Mouse (Mus musculus): ENCODE measurements around the gene Ctc1. TPM values are rescaled to one million over a fixed set of nuclear protein-coding genes. Genes with fewer than 3 reads are reported as not detected.
A peak's percentile ranks its signal among the peaks of the same experiment; 100 is the strongest.
"Not testable (repeated sequence)": the region's sequence is repeated elsewhere in the genome, so short reads cannot be mapped to it uniquely, and the experiment has no call there.

Gene Ctc1
- polyA plus RNA-seq, 1 experiment from 2014 or later, result 41.3 TPM

DNA sequence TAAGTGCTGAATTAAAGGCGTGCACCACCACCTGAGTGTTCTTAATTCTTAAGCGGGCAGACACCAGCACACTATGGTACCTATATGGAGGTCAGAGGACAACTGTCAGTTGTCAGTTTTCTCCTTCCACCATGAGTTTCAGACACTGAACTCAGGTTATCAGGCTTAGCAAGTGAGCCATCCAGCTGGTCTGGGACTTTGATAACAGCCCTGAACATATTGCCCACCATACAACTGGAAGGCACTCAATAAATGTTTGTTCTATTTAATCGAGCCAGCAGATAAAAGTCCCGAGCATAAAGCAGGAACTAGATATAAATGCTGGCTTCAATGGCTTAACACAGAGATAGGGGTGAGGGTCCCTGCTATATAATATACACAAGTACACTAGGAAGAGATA is 18.6 kb upstream of the Ctc1 start:
- Histone ChIP-seq H3K4me2 (no peak overlapping the region), H3K4me3 (ENCODE audit: low read depth, low read length) (no peak overlapping the region), H3K36me3 (ENCODE audit: control insufficient read depth, insufficient read depth, low read length) (peaks cover 43% of the 10 kb centered on the region), H3K27ac (ENCODE audit: low read depth, low read length) (no peak overlapping the region), H3K4me1 (ENCODE audit: control insufficient read depth, insufficient read depth, low read length) (no peaks in the 10 kb centered on the region), H3K27me3 (ENCODE audit: control insufficient read depth, insufficient read depth, low read length) (no peaks in the 10 kb centered on the region), H3K9me3 (replicated peaks; ENCODE audit: control insufficient read depth, low read length) (no peaks in the 10 kb centered on the region), H3K9ac (ENCODE audit: low read depth, low read length) (no peak overlapping the region)
- ATAC-seq (replicated peaks; ENCODE audit: insufficient number of reproducible peaks, low FRiP score, low TSS enrichment), result no peak
- WGBS (ENCODE audit: insufficient replicate concordance), result 84% methylated on average over 4 of the region's 4 CpGs

DNA sequence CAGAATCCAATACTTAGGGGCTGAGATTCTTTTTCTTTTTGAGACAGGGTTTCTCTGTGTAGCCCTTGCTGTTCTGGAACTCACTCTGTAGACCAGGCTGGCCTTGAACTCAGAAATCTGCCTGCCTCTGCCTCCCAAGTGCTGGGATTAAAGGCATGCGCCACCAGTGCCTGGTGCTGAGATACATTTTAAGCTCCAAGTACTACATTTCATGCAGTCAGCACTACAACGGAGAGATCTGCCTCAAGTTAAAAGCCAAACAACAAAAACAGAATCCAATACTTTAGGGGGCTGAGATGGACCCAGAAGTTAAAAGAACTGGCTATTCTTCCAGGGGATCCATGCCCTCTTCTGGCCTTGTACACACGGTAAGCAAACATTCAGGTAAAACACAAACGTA is 12.9 kb upstream of the Ctc1 start:
- H3K9me3 ChIP-seq (replicated peaks; ENCODE audit: control insufficient read depth, low read length); H3K4me2 ChIP-seq; H3K4me3 ChIP-seq (ENCODE audit: low read depth, low read length); ATAC-seq (replicated peaks; ENCODE audit: insufficient number of reproducible peaks, low FRiP score, low TSS enrichment); H3K4me1 ChIP-seq (ENCODE audit: control insufficient read depth, insufficient read depth, low read length); H3K9ac ChIP-seq (ENCODE audit: low read depth, low read length); H3K27me3 ChIP-seq (ENCODE audit: control insufficient read depth, insufficient read depth, low read length); H3K27ac ChIP-seq (ENCODE audit: low read depth, low read length): not testable (repeated sequence)
- peaks cover 23% of the 10 kb centered on the region for H3K36me3 ChIP-seq (ENCODE audit: control insufficient read depth, insufficient read depth, low read length)
- 94% methylated on average over 4 of the region's 4 CpGs for WGBS (ENCODE audit: insufficient replicate concordance)

DNA sequence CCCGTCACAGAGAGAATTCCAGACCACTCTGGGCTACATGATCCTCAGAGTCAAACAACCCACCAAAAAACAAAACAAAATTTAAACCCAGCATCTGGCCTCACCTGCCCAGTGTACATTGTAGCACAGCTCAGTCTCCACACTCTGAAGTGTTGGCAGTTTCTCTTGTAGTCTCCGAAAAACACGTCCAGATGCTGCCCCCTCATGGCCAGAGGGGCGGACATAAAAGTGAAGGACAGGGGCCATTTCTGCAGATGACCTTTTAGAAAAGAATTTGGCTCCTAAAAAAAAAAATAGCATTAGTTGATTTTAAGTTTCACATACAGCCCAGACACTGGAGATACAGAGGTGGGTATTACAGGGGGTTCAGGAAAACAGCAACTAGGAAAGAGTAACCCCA is 12.1 kb upstream of the Ctc1 start:
- Histone ChIP-seq H3K27ac (ENCODE audit: low read depth, low read length) (no peak overlapping the region), H3K36me3 (ENCODE audit: control insufficient read depth, insufficient read depth, low read length) (peaks cover 23% of the 10 kb centered on the region), H3K4me3 (ENCODE audit: low read depth, low read length) (no peak overlapping the region), H3K4me2 (no peak overlapping the region), H3K9me3 (replicated peaks; ENCODE audit: control insufficient read depth, low read length) (no peaks in the 10 kb centered on the region), H3K9ac (ENCODE audit: low read depth, low read length) (0 out of 2 replicates have a peak overlapping the region, but pooled peaks have one; percentile 10), H3K4me1 (ENCODE audit: control insufficient read depth, insufficient read depth, low read length) (peaks cover 7% of the 10 kb centered on the region), H3K27me3 (ENCODE audit: control insufficient read depth, insufficient read depth, low read length) (no peaks in the 10 kb centered on the region)
- WGBS (ENCODE audit: insufficient replicate concordance), result 53% methylated on average over 4 of the region's 4 CpGs
- no peak for ATAC-seq (replicated peaks; ENCODE audit: insufficient number of reproducible peaks, low FRiP score, low TSS enrichment)

DNA sequence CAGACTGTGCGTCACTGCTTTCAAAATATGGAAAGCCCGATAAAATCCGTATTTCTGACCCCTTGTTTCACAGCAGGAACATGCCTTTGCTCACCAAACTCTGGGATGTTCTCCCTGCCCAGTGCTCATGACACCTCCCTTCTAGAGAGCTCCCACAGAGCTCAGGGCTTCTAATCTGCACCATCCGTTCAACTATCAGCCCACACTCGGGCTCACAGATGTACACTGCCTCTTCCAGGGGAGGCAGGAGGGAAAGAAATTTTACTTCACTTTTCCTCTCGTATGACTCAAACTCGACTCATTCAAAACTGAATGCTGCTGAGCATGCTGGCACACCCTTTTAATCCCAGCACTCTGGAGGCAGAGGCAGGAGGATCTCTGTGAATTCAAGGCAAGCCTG is 10.5 kb upstream of the Ctc1 start:
- 84% methylated on average over 7 of the region's 7 CpGs for WGBS (ENCODE audit: insufficient replicate concordance)

DNA sequence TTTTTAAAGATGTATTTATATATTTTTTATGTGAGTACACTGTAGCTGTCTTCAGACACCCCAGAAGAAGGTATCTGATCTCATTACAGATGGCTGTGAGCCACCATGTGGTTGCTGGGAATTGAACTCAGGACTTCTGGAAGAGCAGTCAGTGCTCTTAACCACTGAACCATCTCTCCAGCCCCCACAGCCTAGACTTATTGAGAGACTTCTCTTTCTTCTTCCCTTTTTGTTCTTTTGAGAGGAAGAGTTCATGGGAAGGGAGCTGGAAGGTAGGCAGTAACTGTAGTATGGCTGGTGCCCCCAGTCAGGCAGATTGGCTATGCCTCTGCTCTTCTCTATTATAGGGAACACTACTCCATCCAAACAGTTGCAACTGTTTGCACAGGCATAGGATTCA is 9.1 kb upstream of the Ctc1 start:
- H3K36me3 ChIP-seq (ENCODE audit: control insufficient read depth, insufficient read depth, low read length); H3K4me2 ChIP-seq; H3K9me3 ChIP-seq (replicated peaks; ENCODE audit: control insufficient read depth, low read length); H3K9ac ChIP-seq (ENCODE audit: low read depth, low read length); H3K27me3 ChIP-seq (ENCODE audit: control insufficient read depth, insufficient read depth, low read length); H3K4me3 ChIP-seq (ENCODE audit: low read depth, low read length); ATAC-seq (replicated peaks; ENCODE audit: insufficient number of reproducible peaks, low FRiP score, low TSS enrichment); H3K27ac ChIP-seq (ENCODE audit: low read depth, low read length): not testable (repeated sequence)
- H3K4me1 ChIP-seq (ENCODE audit: control insufficient read depth, insufficient read depth, low read length), result peaks cover 12% of the 10 kb centered on the region

More for the DNA sequence above, 10.5 kb upstream of the Ctc1 start:
- no peak overlapping the region for H3K4me2 ChIP-seq
- no peak overlapping the region for H3K27ac ChIP-seq (ENCODE audit: low read depth, low read length)
- H3K36me3 ChIP-seq (ENCODE audit: control insufficient read depth, insufficient read depth, low read length), result peaks cover 20% of the 10 kb centered on the region
- peaks cover 7% of the 10 kb centered on the region for H3K4me1 ChIP-seq (ENCODE audit: control insufficient read depth, insufficient read depth, low read length)
- no peak for ATAC-seq (replicated peaks; ENCODE audit: insufficient number of reproducible peaks, low FRiP score, low TSS enrichment)
- no peak overlapping the region for H3K4me3 ChIP-seq (ENCODE audit: low read depth, low read length)
- H3K27me3 ChIP-seq (ENCODE audit: control insufficient read depth, insufficient read depth, low read length), result no peaks in the 10 kb centered on the region
- H3K9me3 ChIP-seq (replicated peaks; ENCODE audit: control insufficient read depth, low read length), result no peaks in the 10 kb centered on the region
- no peak overlapping the region for H3K9ac ChIP-seq (ENCODE audit: low read depth, low read length)

DNA sequence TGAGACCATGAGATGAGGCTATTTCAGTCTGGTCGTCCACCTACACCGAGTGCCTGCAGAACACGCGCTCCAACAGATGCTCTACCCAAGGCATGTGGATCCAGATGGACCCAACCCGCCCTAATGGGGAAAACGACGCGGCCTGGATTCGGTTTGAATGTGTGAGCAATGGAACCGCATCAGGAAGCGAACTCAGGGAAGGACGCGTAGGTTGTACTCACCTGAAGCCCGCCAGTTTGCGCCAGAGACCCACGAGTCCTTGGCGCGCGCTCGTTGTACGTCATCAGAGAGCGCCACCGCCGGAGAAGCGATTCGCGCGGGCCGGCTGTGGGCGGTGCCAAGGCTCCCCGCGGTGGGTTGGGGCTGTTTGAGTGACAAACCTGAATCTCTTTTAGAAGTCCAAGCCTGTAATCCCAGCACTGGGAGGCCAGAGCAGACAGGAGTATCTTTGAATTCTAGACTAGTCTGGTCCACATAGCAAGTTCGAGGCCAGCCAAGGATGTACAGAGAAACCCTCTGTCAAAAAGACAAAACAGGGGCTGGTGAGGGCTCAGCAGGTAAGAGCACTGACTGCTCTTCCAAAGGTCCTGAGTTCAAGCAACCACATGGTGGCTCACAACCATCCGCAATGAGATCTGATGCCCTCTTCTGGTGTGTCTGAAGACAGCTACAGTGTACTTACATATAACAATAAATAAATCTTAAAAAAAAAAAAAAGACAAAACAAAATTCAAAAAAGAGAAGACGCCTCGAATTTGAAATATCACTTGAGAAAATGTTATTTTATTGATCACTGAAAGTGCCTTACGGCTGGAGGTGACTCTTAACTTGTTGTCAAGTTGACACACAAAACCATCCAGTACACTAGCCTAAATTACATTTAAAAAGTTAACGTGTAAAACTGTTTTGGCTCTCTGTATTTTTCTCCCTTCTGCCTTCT is 7.3 kb upstream of the Ctc1 start, which contains the start of gene Pfas:
Gene Pfas (minus strand): TSS at position 279 of the 940 bp plus-strand sequence.
- H3K4me3 ChIP-seq (ENCODE audit: low read depth, low read length), result peak within 1 kb of the TSS; percentile 71
- no peaks in the 10 kb centered on the region for H3K9me3 ChIP-seq (replicated peaks; ENCODE audit: control insufficient read depth, low read length)
- WGBS (ENCODE audit: insufficient replicate concordance), result 9% methylated on average over 38 of the region's 38 CpGs
- peak within 1 kb of the TSS; percentile 71 for H3K4me2 ChIP-seq
- no peaks in the 10 kb centered on the region for H3K36me3 ChIP-seq (ENCODE audit: control insufficient read depth, insufficient read depth, low read length)
- peak within 1 kb of the TSS; percentile 82 for H3K9ac ChIP-seq (ENCODE audit: low read depth, low read length)
- H3K27ac ChIP-seq (ENCODE audit: low read depth, low read length), result peak within 1 kb of the TSS; percentile 60; the same call in 1 of the 2 replicates
- peaks cover 12% of the 10 kb centered on the region for H3K4me1 ChIP-seq (ENCODE audit: control insufficient read depth, insufficient read depth, low read length)
- no peaks in the 10 kb centered on the region for H3K27me3 ChIP-seq (ENCODE audit: control insufficient read depth, insufficient read depth, low read length)
- peak; percentile 72 for ATAC-seq (replicated peaks; ENCODE audit: insufficient number of reproducible peaks, low FRiP score, low TSS enrichment)

DNA sequence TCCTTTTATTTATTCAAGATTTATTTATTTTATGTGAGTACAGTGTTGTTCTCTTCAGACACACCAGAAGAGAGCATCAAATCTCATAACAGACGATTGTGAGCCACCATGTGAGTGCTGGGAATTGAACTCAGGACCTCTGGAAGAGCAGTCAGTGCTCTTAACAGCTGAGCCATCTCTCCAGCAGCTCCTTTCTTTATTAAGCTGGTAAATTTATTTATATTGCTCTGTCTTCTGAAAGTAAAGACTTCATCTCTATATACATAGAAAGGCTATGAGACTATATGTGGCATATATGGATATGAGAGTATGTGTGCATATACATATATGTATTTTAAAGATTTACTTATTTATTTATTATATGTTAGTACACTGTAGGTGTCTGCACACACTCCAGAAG is 6.2 kb upstream of the Ctc1 start:
- H3K4me2 ChIP-seq, result no peak overlapping the region
- H3K36me3 ChIP-seq (ENCODE audit: control insufficient read depth, insufficient read depth, low read length), result no peaks in the 10 kb centered on the region
- H3K27me3 ChIP-seq (ENCODE audit: control insufficient read depth, insufficient read depth, low read length), result no peaks in the 10 kb centered on the region
- H3K9ac ChIP-seq (ENCODE audit: low read depth, low read length), result no peak overlapping the region
- H3K9me3 ChIP-seq (replicated peaks; ENCODE audit: control insufficient read depth, low read length), result no peaks in the 10 kb centered on the region
- ATAC-seq (replicated peaks; ENCODE audit: insufficient number of reproducible peaks, low FRiP score, low TSS enrichment), result no peak
- peaks cover 12% of the 10 kb centered on the region for H3K4me1 ChIP-seq (ENCODE audit: control insufficient read depth, insufficient read depth, low read length)
- WGBS (ENCODE audit: insufficient replicate concordance), result 94% methylated on average over 1 of the region's 1 CpGs
- H3K27ac ChIP-seq (ENCODE audit: low read depth, low read length), result no peak overlapping the region
- H3K4me3 ChIP-seq (ENCODE audit: low read depth, low read length), result no peak overlapping the region

DNA sequence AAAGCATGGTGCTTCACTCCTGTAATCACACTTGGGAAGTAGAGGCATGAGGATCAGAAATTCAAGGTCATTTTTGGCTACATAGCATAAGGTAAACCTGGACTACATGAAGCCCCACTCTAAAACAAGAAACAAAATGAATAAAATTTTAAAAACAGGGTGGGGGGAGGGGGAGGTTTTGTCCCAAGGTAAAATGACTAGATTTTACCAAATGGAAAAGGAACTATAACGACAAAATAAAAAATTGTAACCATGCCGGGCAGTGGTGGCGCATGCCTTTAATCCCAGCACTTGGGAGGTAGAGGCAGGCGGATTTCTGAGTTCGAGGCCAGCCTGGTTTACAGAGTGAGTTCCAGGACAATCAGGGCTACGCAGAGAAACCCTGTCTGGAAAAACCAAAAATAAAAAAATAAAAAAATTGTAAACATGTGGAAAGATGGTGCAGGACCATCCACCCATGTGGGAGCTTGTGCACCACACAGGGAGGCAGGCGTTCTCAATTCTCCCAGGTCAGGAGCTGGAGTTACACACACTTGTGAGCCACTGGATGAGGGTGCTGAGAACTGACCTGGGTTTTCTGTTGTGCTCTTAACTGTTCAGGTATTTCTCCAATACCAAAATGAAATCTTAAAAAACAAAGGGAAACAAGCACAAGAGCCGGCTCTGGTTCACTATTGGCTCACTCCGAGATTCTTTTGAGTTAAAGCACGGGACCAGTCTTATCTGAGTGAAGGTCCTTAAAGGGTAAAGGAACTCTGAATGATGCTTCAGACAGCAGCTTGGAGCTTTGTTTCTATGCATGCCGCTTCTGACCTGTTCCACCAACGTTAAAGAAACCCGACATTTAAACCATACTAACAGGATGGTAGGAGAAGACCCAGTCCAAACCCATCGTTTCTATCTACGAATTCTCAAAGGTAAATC is 5.0 kb upstream of the Ctc1 start:
- Histone ChIP-seq H3K4me3 (ENCODE audit: low read depth, low read length) (peak overlapping the region; percentile 55; the same call in 1 of the 2 replicates), H3K27ac (ENCODE audit: low read depth, low read length) (no peak overlapping the region)

More for the DNA sequence above, 5.0 kb upstream of the Ctc1 start:
- Histone ChIP-seq H3K4me1 (ENCODE audit: control insufficient read depth, insufficient read depth, low read length) (peaks cover 15% of the 10 kb centered on the region), H3K4me2 (peak overlapping the region; percentile 75), H3K36me3 (ENCODE audit: control insufficient read depth, insufficient read depth, low read length) (no peaks in the 10 kb centered on the region), H3K9ac (ENCODE audit: low read depth, low read length) (no peak overlapping the region), H3K9me3 (replicated peaks; ENCODE audit: control insufficient read depth, low read length) (no peaks in the 10 kb centered on the region), H3K27me3 (ENCODE audit: control insufficient read depth, insufficient read depth, low read length) (no peaks in the 10 kb centered on the region)
- no peak for ATAC-seq (replicated peaks; ENCODE audit: insufficient number of reproducible peaks, low FRiP score, low TSS enrichment)
- 77% methylated on average over 15 of the region's 15 CpGs for WGBS (ENCODE audit: insufficient replicate concordance)

Measured in heart, embryonic 11.5 days (tissue).